Comparison of ENCODE assay signal across 23 mouse cellular contexts in the genomic region with DNA sequence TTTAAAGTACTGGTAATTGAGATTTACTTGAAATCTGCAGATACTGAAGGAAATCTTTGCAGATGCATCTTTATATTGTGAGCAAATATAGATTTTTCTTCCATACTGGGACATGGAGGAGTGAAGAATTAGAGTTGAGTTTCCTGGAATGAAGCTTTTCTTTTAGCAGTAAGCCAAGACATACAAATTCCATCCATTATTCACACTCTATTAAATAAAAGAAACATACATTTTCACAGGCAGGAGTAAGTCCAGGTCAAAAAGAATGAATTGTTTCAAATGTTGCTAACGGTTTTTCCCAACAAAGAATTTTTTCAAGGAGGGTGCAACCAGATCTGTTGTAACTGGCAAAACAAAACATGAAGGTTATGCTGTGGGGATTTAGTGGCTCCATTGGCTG. TPM values are rescaled to one million over a fixed set of nuclear protein-coding genes. Genes with fewer than 3 reads are reported as not detected.
DNase-seq lines count a peak whose midpoint lies in the region; ATAC-seq and TF ChIP-seq lines count a peak whose summit lies in the region.
"Had no signal": no experiment of that assay in that cellular context is flagged by ENCODE, and none has a peak within 500 bp of the region (broad histone marks: within the 10 kb centered on the region; RNA-seq: fewer than 3 reads in every experiment).

No protein-coding gene starts in this region.

- H3K4me2 ChIP-seq in midbrain, embryonic 11.5 days, result no peak overlapping the region
- no peak overlapping the region for H3K4me2 ChIP-seq in midbrain, embryonic 13.5 days (replicated peaks)
- H3K4me2 ChIP-seq in forebrain, embryonic 13.5 days, result peak overlapping the region; percentile 96
- H3K4me2 ChIP-seq in forebrain, postnatal 0 days (ENCODE audit: low read depth), result peak overlapping the region; percentile 98
- H3K4me2 ChIP-seq: embryonic facial prominence, embryonic 13.5 days; heart, embryonic 13.5 days had no signal

- peak; percentile 86 for DNase-seq in midbrain, embryonic 11.5 days (ENCODE audit: low spot score, missing footprints)
- no peak for DNase-seq in forebrain, embryonic 10.5 days (ENCODE audit: extremely low spot score, low spot score)
- DNase-seq in forebrain, postnatal 0 days, result no peak
- DNase-seq in lung, postnatal 10 days, result no peak
- DNase-seq in heart, adult 9 months (ENCODE audit: low spot score in 2 of 2), result no peak
- no peak for DNase-seq in urinary bladder, postnatal 36 days (ENCODE audit: low spot score in 2 of 2)
- DNase-seq: adrenal gland, adult 2 months; adrenal gland, postnatal 25 days; cerebellum, adult 2 months; gastrocnemius, postnatal 14 days; heart, postnatal 36 days had no signal

- H3K9ac ChIP-seq in midbrain, embryonic 11.5 days (ENCODE audit: low read length), result no peak overlapping the region
- H3K9ac ChIP-seq in midbrain, embryonic 13.5 days (replicated peaks), result no peak overlapping the region
- peak overlapping the region; percentile 100 for H3K9ac ChIP-seq in forebrain, embryonic 13.5 days
- peak overlapping the region; percentile 78 for H3K9ac ChIP-seq in forebrain, postnatal 0 days
- H3K9ac ChIP-seq: embryonic facial prominence, embryonic 13.5 days; heart, embryonic 13.5 days had no signal

- ATAC-seq in midbrain, embryonic 11.5 days (ENCODE audit: low FRiP score), result no peak
- no peak for ATAC-seq in midbrain, embryonic 13.5 days
- no peak for ATAC-seq in forebrain, embryonic 13.5 days
- no peak for ATAC-seq in forebrain, postnatal 0 days
- ATAC-seq: hindbrain, postnatal 0 days had no signal

- H3K27ac ChIP-seq in midbrain, embryonic 11.5 days (ENCODE audit: low read depth, low read length), result no peak overlapping the region
- H3K27ac ChIP-seq in midbrain, embryonic 13.5 days, result no peak overlapping the region
- H3K27ac ChIP-seq in forebrain, embryonic 10.5 days, result peak overlapping the region; percentile 99
- H3K27ac ChIP-seq in forebrain, embryonic 13.5 days, result peak overlapping the region; percentile 100
- H3K27ac ChIP-seq in forebrain, postnatal 0 days (ENCODE audit: low read depth, low read length), result peak overlapping the region; percentile 99
- H3K27ac ChIP-seq: embryonic facial prominence, embryonic 13.5 days; heart, embryonic 13.5 days; hindbrain, postnatal 0 days had no signal

- H3K27me3 ChIP-seq in midbrain, embryonic 11.5 days (ENCODE audit: control insufficient read depth, insufficient read depth, low read length), result peaks cover 71% of the 10 kb centered on the region
- peaks cover 83% of the 10 kb centered on the region for H3K27me3 ChIP-seq in midbrain, embryonic 13.5 days
- peaks cover 95% of the 10 kb centered on the region for H3K27me3 ChIP-seq in forebrain, embryonic 10.5 days (ENCODE audit: poor library complexity, severe bottlenecking)
- H3K27me3 ChIP-seq in forebrain, embryonic 13.5 days, result no peaks in the 10 kb centered on the region
- H3K27me3 ChIP-seq in forebrain, postnatal 0 days (ENCODE audit: insufficient read depth, low read length), result no peaks in the 10 kb centered on the region

- peaks cover 5% of the 10 kb centered on the region; the same call in 1 of the 2 replicates for H3K4me1 ChIP-seq in midbrain, embryonic 11.5 days (ENCODE audit: control insufficient read depth, insufficient read depth, low read length)
- H3K4me1 ChIP-seq in midbrain, embryonic 13.5 days (replicated peaks), result peaks cover 12% of the 10 kb centered on the region
- H3K4me1 ChIP-seq in forebrain, embryonic 10.5 days, result peaks cover 37% of the 10 kb centered on the region
- peaks cover 34% of the 10 kb centered on the region for H3K4me1 ChIP-seq in forebrain, embryonic 13.5 days
- H3K4me1 ChIP-seq in forebrain, postnatal 0 days (ENCODE audit: insufficient read depth), result peaks cover 9% of the 10 kb centered on the region; the same call in 1 of the 2 replicates

- TF ChIP-seq CTCF in forebrain, postnatal 0 days (IDR thresholded peaks at IDR 0.05; ENCODE audit: low read depth), result no peak

- H3K4me3 ChIP-seq in midbrain, embryonic 11.5 days (ENCODE audit: low read depth, low read length), result no peak overlapping the region
- no peak overlapping the region for H3K4me3 ChIP-seq in midbrain, embryonic 13.5 days (replicated peaks)
- peak overlapping the region; percentile 74 for H3K4me3 ChIP-seq in forebrain, embryonic 10.5 days
- peak overlapping the region; percentile 67 for H3K4me3 ChIP-seq in forebrain, embryonic 13.5 days
- H3K4me3 ChIP-seq in forebrain, postnatal 0 days (ENCODE audit: low read depth, low read length), result peak overlapping the region; percentile 44; the same call in 1 of the 2 replicates
- H3K4me3 ChIP-seq: embryonic facial prominence, embryonic 13.5 days; heart, embryonic 13.5 days had no signal

- no peaks in the 10 kb centered on the region for H3K36me3 ChIP-seq in midbrain, embryonic 11.5 days (ENCODE audit: control insufficient read depth, insufficient read depth, low read length)
- no peaks in the 10 kb centered on the region for H3K36me3 ChIP-seq in midbrain, embryonic 13.5 days
- 0 out of 2 replicates have a peak, but pooled peaks cover 4% of the 10 kb centered on the region for H3K36me3 ChIP-seq in forebrain, embryonic 10.5 days (replicated peaks)
- H3K36me3 ChIP-seq in forebrain, embryonic 13.5 days (ENCODE audit: poor library complexity, severe bottlenecking), result peaks cover 9% of the 10 kb centered on the region
- 0 out of 2 replicates have a peak, but pooled peaks cover 8% of the 10 kb centered on the region for H3K36me3 ChIP-seq in forebrain, postnatal 0 days (ENCODE audit: insufficient read depth)
- H3K36me3 ChIP-seq: embryonic facial prominence, embryonic 13.5 days; heart, embryonic 13.5 days had no signal

- no peaks in the 10 kb centered on the region for H3K9me3 ChIP-seq in midbrain, embryonic 11.5 days (ENCODE audit: control insufficient read depth, low read length)
- H3K9me3 ChIP-seq in midbrain, embryonic 13.5 days, result no peaks in the 10 kb centered on the region
- H3K9me3 ChIP-seq in forebrain, embryonic 10.5 days, result no peaks in the 10 kb centered on the region
- no peaks in the 10 kb centered on the region for H3K9me3 ChIP-seq in forebrain, embryonic 13.5 days (replicated peaks)
- no peaks in the 10 kb centered on the region for H3K9me3 ChIP-seq in forebrain, postnatal 0 days (ENCODE audit: low read length)
- H3K9me3 ChIP-seq: embryonic facial prominence, embryonic 13.5 days; heart, embryonic 13.5 days had no signal

- 9% methylated on average over 1 of the region's 1 CpGs for WGBS in midbrain, embryonic 11.5 days
- WGBS in midbrain, embryonic 13.5 days, result 2% methylated on average over 1 of the region's 1 CpGs
- 6% methylated on average over 1 of the region's 1 CpGs for WGBS in forebrain, embryonic 10.5 days
- WGBS in forebrain, embryonic 13.5 days, result 4% methylated on average over 1 of the region's 1 CpGs
- 7% methylated on average over 1 of the region's 1 CpGs for WGBS in forebrain, postnatal 0 days

RNA-seq across cellular contexts. Expression of a gene that starts 14.6 kb away (rescaled TPM):
- 0.07 TPM in 1 of 2 replicates, not detected in the other for polyA plus RNA-seq in midbrain, embryonic 11.5 days (2014; fragmentation: Nextera tagmentation; extraction: Ambion mirVana)
- 0.15 TPM in 1 of 2 replicates, not detected in the other for polyA plus RNA-seq in midbrain, embryonic 13.5 days (2015; fragmentation: Nextera tagmentation; extraction: Ambion mirVana)
- 1.2 TPM in 2 replicates for polyA plus RNA-seq in forebrain, embryonic 10.5 days (2016; fragmentation: Nextera tagmentation; extraction: Ambion mirVana)
- polyA plus RNA-seq in forebrain, embryonic 13.5 days (2015; fragmentation: Nextera tagmentation; extraction: Ambion mirVana), result 1.9 and 2.4 TPM in 2 replicates
- total RNA-seq in forebrain, postnatal 0 days (2014; rRNA removed), result 16.1 and 16.8 TPM in 2 replicates
- 0.53 and 0.85 TPM in 2 replicates for polyA plus RNA-seq in forebrain, postnatal 0 days (2015; fragmentation: Nextera tagmentation; extraction: Ambion mirVana)
- total RNA-seq: adrenal gland, adult 2 months; adrenal gland, postnatal 25 days; common myeloid progenitor, adult 5-6 weeks; ES-E14; gastrocnemius, postnatal 14 days; heart, adult 8-10 months; heart, postnatal 36 days; hindbrain, postnatal 0 days had no signal
- polyA plus RNA-seq: adrenal gland, adult 2 months; cerebellum, adult 2 months; embryonic facial prominence, embryonic 13.5 days; gonadal fat pad, adult 2 months; heart, embryonic 13.5 days; heart, postnatal 0 days; hindbrain, embryonic 11.5 days; hindbrain, postnatal 0 days; intestine, embryonic 14.5 days had no signal

RNA-seq across cellular contexts. Expression of a gene that starts 17.2 kb away (rescaled TPM):
- polyA plus RNA-seq in midbrain, embryonic 11.5 days (2014; fragmentation: Nextera tagmentation; extraction: Ambion mirVana), result 0.41 and 0.92 TPM in 2 replicates
- 0.63 and 6.4 TPM in 2 replicates for polyA plus RNA-seq in midbrain, embryonic 13.5 days (2015; fragmentation: Nextera tagmentation; extraction: Ambion mirVana)
- 20.2 and 20.7 TPM in 2 replicates for polyA plus RNA-seq in forebrain, embryonic 10.5 days (2016; fragmentation: Nextera tagmentation; extraction: Ambion mirVana)
- polyA plus RNA-seq in forebrain, embryonic 13.5 days (2015; fragmentation: Nextera tagmentation; extraction: Ambion mirVana), result 76.5 and 98.6 TPM in 2 replicates
- 76.5 and 79.4 TPM in 2 replicates for total RNA-seq in forebrain, postnatal 0 days (2014; rRNA removed)
- 50.8 and 53.4 TPM in 2 replicates for polyA plus RNA-seq in forebrain, postnatal 0 days (2015; fragmentation: Nextera tagmentation; extraction: Ambion mirVana)
- total RNA-seq: adrenal gland, adult 2 months; adrenal gland, postnatal 25 days; common myeloid progenitor, adult 5-6 weeks; gastrocnemius, postnatal 14 days; heart, adult 8-10 months; heart, postnatal 36 days had no signal
- polyA plus RNA-seq: adrenal gland, adult 2 months; cerebellum, adult 2 months; gonadal fat pad, adult 2 months; heart, postnatal 0 days; hindbrain, postnatal 0 days; intestine, embryonic 14.5 days had no signal

Comparison
In these comparisons a context has a peak if more than half of its experiments do, and no peak if none do; other contexts are left out.
1. H3K27ac ChIP-seq: peak in forebrain, embryonic 10.5 days (single experiment), forebrain, embryonic 13.5 days (single experiment) and forebrain, postnatal 0 days (single experiment); none in midbrain, embryonic 11.5 days (single experiment) and midbrain, embryonic 13.5 days (single experiment).
2. H3K4me2 ChIP-seq: peak in forebrain, embryonic 13.5 days (single experiment) and forebrain, postnatal 0 days (single experiment); none in midbrain, embryonic 11.5 days (single experiment) and midbrain, embryonic 13.5 days (single experiment).
3. H3K4me3 ChIP-seq: peak in forebrain, embryonic 10.5 days (single experiment), forebrain, embryonic 13.5 days (single experiment) and forebrain, postnatal 0 days (single experiment); none in midbrain, embryonic 11.5 days (single experiment) and midbrain, embryonic 13.5 days (single experiment).
4. H3K9ac ChIP-seq: peak in forebrain, embryonic 13.5 days (single experiment) and forebrain, postnatal 0 days (single experiment); none in midbrain, embryonic 11.5 days (single experiment) and midbrain, embryonic 13.5 days (single experiment).